Mouse (Mus musculus): ENCODE measurements around the gene Slco4c1. TPM values are rescaled to one million over a fixed set of nuclear protein-coding genes. Genes with fewer than 3 reads are reported as not detected.

The Slco4c1 gene
- polyA plus RNA-seq (2012; rRNA removed): 1.6 TPM in 2 replicates

DNA sequence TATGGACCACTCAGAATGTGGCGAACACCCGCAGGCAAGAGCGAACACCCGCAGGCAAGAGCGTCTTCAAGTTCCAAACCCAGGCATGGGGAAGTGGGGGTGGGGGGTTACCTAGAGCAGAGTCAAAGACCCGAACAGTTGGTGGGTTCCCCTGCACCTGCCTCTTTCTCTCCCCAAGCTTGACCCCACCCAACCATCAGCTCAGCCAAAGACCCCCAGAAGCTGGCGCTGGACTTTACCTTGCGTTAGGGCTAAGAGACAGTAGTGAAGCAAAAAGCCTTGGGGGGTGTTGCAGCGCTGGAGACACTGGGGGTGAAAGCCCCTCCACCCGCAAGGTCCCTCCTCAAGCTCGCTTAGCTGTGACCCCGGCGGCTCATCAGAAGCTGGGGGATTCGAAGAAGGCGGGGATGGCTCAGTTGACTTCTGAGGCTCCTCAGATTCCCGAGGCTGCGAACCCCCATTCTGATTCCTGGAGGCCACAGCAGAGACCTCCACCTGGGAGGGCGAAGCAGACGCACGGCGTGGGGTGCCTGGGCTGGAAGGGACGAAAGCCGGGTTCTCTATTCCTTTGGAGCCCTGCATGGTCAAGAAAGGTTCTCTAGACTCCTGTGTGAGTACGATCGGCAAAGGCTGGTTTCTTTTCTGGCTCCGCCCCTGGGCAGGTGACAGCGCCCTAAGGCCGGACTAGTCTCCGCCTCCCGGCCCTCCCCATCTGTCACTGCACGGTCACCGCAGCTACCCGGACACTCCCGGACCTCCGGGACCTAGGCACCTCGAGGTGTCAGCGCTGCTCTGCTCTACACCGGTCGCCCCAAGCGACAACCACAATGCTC is at the start of gene Slco4c1:
Gene Slco4c1 (minus strand): TSS at position 644 of the 833 bp plus-strand sequence.

